Mouse (Mus musculus): ENCODE measurements around the gene Olfr1025-ps1. TPM values are rescaled to one million over a fixed set of nuclear protein-coding genes. Genes with fewer than 3 reads are reported as not detected.

The Olfr1025-ps1 gene
- not detected in 2 replicates for polyA plus RNA-seq (2014; fragmentation: Nextera tagmentation; extraction: Ambion mirVana)

- no peak within 1 kb of the TSS for H3K27ac ChIP-seq (ENCODE audit: low read depth)
Measured at GRCm38 (mm10) chr2:85914893-85915292, at the start of gene Olfr1025-ps1. Gene Olfr1025-ps1 (plus strand): TSS chr2:85915193.

GRCm38 (mm10) chr2:85868294-85868693 is 46.7 kb upstream of the Olfr1025-ps1 start, which contains the start of gene Olfr1022:
Gene Olfr1022 (plus strand): TSS chr2:85868594.
- H3K27ac ChIP-seq (ENCODE audit: low read depth) = no peak within 1 kb of the TSS
- WGBS = 34% methylated on average over 2 of the region's 2 CpGs
- H3K4me2 ChIP-seq (ENCODE audit: low read length) = no peak within 1 kb of the TSS
- H3K36me3 ChIP-seq (ENCODE audit: control insufficient read depth, insufficient read depth, low read length) = no peaks in the 10 kb centered on the region
- DNase-seq (ENCODE audit: low spot score) (no peak), ATAC-seq (replicated peaks; ENCODE audit: low FRiP score, low TSS enrichment, low read depth) (no peak)
- H3K9ac ChIP-seq (ENCODE audit: low read length) = no peak within 1 kb of the TSS
- H3K27me3 ChIP-seq (replicated peaks; ENCODE audit: control insufficient read depth, insufficient read depth, low read length) = no peaks in the 10 kb centered on the region
- no peak within 1 kb of the TSS for H3K4me3 ChIP-seq (ENCODE audit: low read depth, low read length)
- H3K4me1 ChIP-seq (replicated peaks; ENCODE audit: control insufficient read depth, insufficient read depth, low read length) = no peaks in the 10 kb centered on the region
- H3K9me3 ChIP-seq (ENCODE audit: control insufficient read depth, low read length) = no peaks in the 10 kb centered on the region

More at GRCm38 (mm10) chr2:85914893-85915292, at the start of gene Olfr1025-ps1:
- Histone ChIP-seq H3K27me3 (replicated peaks; ENCODE audit: control insufficient read depth, insufficient read depth, low read length) (no peaks in the 10 kb centered on the region), H3K36me3 (ENCODE audit: control insufficient read depth, insufficient read depth, low read length) (no peaks in the 10 kb centered on the region), H3K4me2 (ENCODE audit: low read length) (no peak within 1 kb of the TSS), H3K4me1 (replicated peaks; ENCODE audit: control insufficient read depth, insufficient read depth, low read length) (no peaks in the 10 kb centered on the region), H3K4me3 (ENCODE audit: low read depth, low read length) (no peak within 1 kb of the TSS), H3K9me3 (ENCODE audit: control insufficient read depth, low read length) (no peaks in the 10 kb centered on the region), H3K9ac (ENCODE audit: low read length) (no peak within 1 kb of the TSS)
- 65% methylated on average over 1 of the region's 1 CpGs for WGBS
- DNase-seq (ENCODE audit: low spot score) = no peak
- ATAC-seq (replicated peaks; ENCODE audit: low FRiP score, low TSS enrichment, low read depth) = no peak

- ATAC-seq (replicated peaks; ENCODE audit: low FRiP score, low TSS enrichment, low read depth) (no peak), DNase-seq (ENCODE audit: low spot score) (no peak)
- H3K27me3 ChIP-seq (replicated peaks; ENCODE audit: control insufficient read depth, insufficient read depth, low read length) = no peaks in the 10 kb centered on the region
- H3K36me3 ChIP-seq (ENCODE audit: control insufficient read depth, insufficient read depth, low read length) = no peaks in the 10 kb centered on the region
- no peak within 1 kb of the TSS for H3K9ac ChIP-seq (ENCODE audit: low read length)
- H3K9me3 ChIP-seq (ENCODE audit: control insufficient read depth, low read length) = no peaks in the 10 kb centered on the region
- 67% methylated on average over 2 of the region's 2 CpGs for WGBS
- no peak within 1 kb of the TSS for H3K27ac ChIP-seq (ENCODE audit: low read depth)
- no peak within 1 kb of the TSS for H3K4me3 ChIP-seq (ENCODE audit: low read depth, low read length)
- H3K4me2 ChIP-seq (ENCODE audit: low read length) = no peak within 1 kb of the TSS
- no peaks in the 10 kb centered on the region for H3K4me1 ChIP-seq (replicated peaks; ENCODE audit: control insufficient read depth, insufficient read depth, low read length)
Measured at GRCm38 (mm10) chr2:85885340-85885739, 29.7 kb upstream of the Olfr1025-ps1 start, which contains the start of gene Olfr1023. Gene Olfr1023 (plus strand): TSS chr2:85885640.

GRCm38 (mm10) chr2:85904952-85905351 is 10.0 kb upstream of the Olfr1025-ps1 start, which contains the start of gene Olfr1024:
Gene Olfr1024 (minus strand): TSS chr2:85905052.
- no peak within 1 kb of the TSS for H3K9ac ChIP-seq (ENCODE audit: low read length)
- 78% methylated on average over 3 of the region's 3 CpGs for WGBS
- no peak for DNase-seq (ENCODE audit: low spot score)

GRCm38 (mm10) chr2:85913197-85913596 is 1.8 kb upstream of the Olfr1025-ps1 start:
- no peak overlapping the region for H3K4me3 ChIP-seq (ENCODE audit: low read depth, low read length)
- H3K4me2 ChIP-seq (ENCODE audit: low read length) = no peak overlapping the region
- ATAC-seq (replicated peaks; ENCODE audit: low FRiP score, low TSS enrichment, low read depth) (no peak), DNase-seq (ENCODE audit: low spot score) (no peak)
- no peak overlapping the region for H3K9ac ChIP-seq (ENCODE audit: low read length)
- H3K27ac ChIP-seq (ENCODE audit: low read depth) = no peak overlapping the region
- H3K27me3 ChIP-seq (replicated peaks; ENCODE audit: control insufficient read depth, insufficient read depth, low read length) = no peaks in the 10 kb centered on the region
- no peaks in the 10 kb centered on the region for H3K36me3 ChIP-seq (ENCODE audit: control insufficient read depth, insufficient read depth, low read length)
- H3K4me1 ChIP-seq (replicated peaks; ENCODE audit: control insufficient read depth, insufficient read depth, low read length) = no peaks in the 10 kb centered on the region
- no peaks in the 10 kb centered on the region for H3K9me3 ChIP-seq (ENCODE audit: control insufficient read depth, low read length)

More at GRCm38 (mm10) chr2:85904952-85905351, 10.0 kb upstream of the Olfr1025-ps1 start, which contains the start of gene Olfr1024:
- Histone ChIP-seq H3K4me1 (replicated peaks; ENCODE audit: control insufficient read depth, insufficient read depth, low read length) (no peaks in the 10 kb centered on the region), H3K4me3 (ENCODE audit: low read depth, low read length) (no peak within 1 kb of the TSS), H3K27ac (ENCODE audit: low read depth) (no peak within 1 kb of the TSS), H3K27me3 (replicated peaks; ENCODE audit: control insufficient read depth, insufficient read depth, low read length) (no peaks in the 10 kb centered on the region), H3K9me3 (ENCODE audit: control insufficient read depth, low read length) (no peaks in the 10 kb centered on the region), H3K4me2 (ENCODE audit: low read length) (no peak within 1 kb of the TSS), H3K36me3 (ENCODE audit: control insufficient read depth, insufficient read depth, low read length) (no peaks in the 10 kb centered on the region)
- ATAC-seq (replicated peaks; ENCODE audit: low FRiP score, low TSS enrichment, low read depth) = no peak

GRCm38 (mm10) chr2:85921258-85921657 is 6.3 kb downstream of the Olfr1025-ps1 start, which contains the start of gene Olfr1026:
Gene Olfr1026 (plus strand): TSS chr2:85921558.
- WGBS = 82% methylated on average over 3 of the region's 3 CpGs
- Histone ChIP-seq H3K27me3 (replicated peaks; ENCODE audit: control insufficient read depth, insufficient read depth, low read length) (no peaks in the 10 kb centered on the region), H3K4me1 (replicated peaks; ENCODE audit: control insufficient read depth, insufficient read depth, low read length) (no peaks in the 10 kb centered on the region), H3K4me2 (ENCODE audit: low read length) (no peak within 1 kb of the TSS), H3K9me3 (ENCODE audit: control insufficient read depth, low read length) (no peaks in the 10 kb centered on the region), H3K36me3 (ENCODE audit: control insufficient read depth, insufficient read depth, low read length) (no peaks in the 10 kb centered on the region), H3K4me3 (ENCODE audit: low read depth, low read length) (no peak within 1 kb of the TSS), H3K27ac (ENCODE audit: low read depth) (no peak within 1 kb of the TSS), H3K9ac (ENCODE audit: low read length) (no peak within 1 kb of the TSS)
- no peak for ATAC-seq (replicated peaks; ENCODE audit: low FRiP score, low TSS enrichment, low read depth)
- DNase-seq (ENCODE audit: low spot score) = no peak

GRCm38 (mm10) chr2:85950137-85950536 is 35.1 kb downstream of the Olfr1025-ps1 start, which contains the start of gene Olfr1028:
Gene Olfr1028 (plus strand): TSS chr2:85950437.
- 89% methylated on average over 1 of the region's 1 CpGs for WGBS

More at GRCm38 (mm10) chr2:85950137-85950536, 35.1 kb downstream of the Olfr1025-ps1 start, which contains the start of gene Olfr1028:
- Histone ChIP-seq H3K4me1 (replicated peaks; ENCODE audit: control insufficient read depth, insufficient read depth, low read length) (no peaks in the 10 kb centered on the region), H3K27ac (ENCODE audit: low read depth) (no peak within 1 kb of the TSS), H3K4me3 (ENCODE audit: low read depth, low read length) (no peak within 1 kb of the TSS), H3K36me3 (ENCODE audit: control insufficient read depth, insufficient read depth, low read length) (no peaks in the 10 kb centered on the region), H3K27me3 (replicated peaks; ENCODE audit: control insufficient read depth, insufficient read depth, low read length) (no peaks in the 10 kb centered on the region), H3K9me3 (ENCODE audit: control insufficient read depth, low read length) (no peaks in the 10 kb centered on the region), H3K4me2 (ENCODE audit: low read length) (no peak within 1 kb of the TSS), H3K9ac (ENCODE audit: low read length) (no peak within 1 kb of the TSS)
- ATAC-seq (replicated peaks; ENCODE audit: low FRiP score, low TSS enrichment, low read depth) = no peak
- no peak for DNase-seq (ENCODE audit: low spot score)
